ENCODE assay signal across 12 mouse cellular contexts in genomic region chr1:74005020-74005419, GRCm38 (mm10).
A peak's percentile ranks its signal among the peaks of the same experiment; 100 is the strongest.
DNase-seq lines count a peak whose midpoint lies in the region; ATAC-seq lines count a peak whose summit lies in the region.
"Had no signal": no experiment of that assay in that cellular context is flagged by ENCODE, and none has a peak within 500 bp of the region (broad histone marks: within the 10 kb centered on the region; RNA-seq: fewer than 3 reads in every experiment).

No protein-coding gene starts in this region.

- H3K9ac ChIP-seq in forebrain, embryonic 15.5 days (replicated peaks) = no peak overlapping the region

- H3K4me2 ChIP-seq in forebrain, embryonic 15.5 days (replicated peaks) = no peak overlapping the region

- H3K27me3 ChIP-seq in forebrain, embryonic 15.5 days = no peaks in the 10 kb centered on the region

- no peaks in the 10 kb centered on the region for H3K9me3 ChIP-seq in forebrain, embryonic 15.5 days
- H3K9me3 ChIP-seq: G1E had no signal

- WGBS in forebrain, embryonic 15.5 days = 88% methylated on average over 3 of the region's 3 CpGs

- peak; percentile 85 to 92 for DNase-seq in adrenal gland, adult (ENCODE audit: inconsistent age in 2 of 2, low spot score in 1 of 2)
- DNase-seq in adrenal gland, postnatal 4 days (ENCODE audit: low spot score in 2 of 2) = no peak
- peak; percentile 62 for DNase-seq in 3T3-L1 (ENCODE audit: low read depth, low spot score)
- DNase-seq in heart, adult 9 months (ENCODE audit: low spot score in 2 of 2) = peak; percentile 60 to 64
- DNase-seq in kidney, postnatal 14 days = peak; percentile 85
- no peak for DNase-seq in frontal cortex, adult 2 months (ENCODE audit: extremely low spot score in 1 of 2, low spot score in 1 of 2)
- no peak for DNase-seq in cerebellum, adult 9-10 months
- DNase-seq: retina, postnatal 1 day; thymus, postnatal 36 days had no signal

- no peaks in the 10 kb centered on the region for H3K36me3 ChIP-seq in forebrain, embryonic 15.5 days
- H3K36me3 ChIP-seq: G1E had no signal

- H3K4me3 ChIP-seq in forebrain, embryonic 15.5 days = no peak overlapping the region

- no peak for ATAC-seq in forebrain, embryonic 15.5 days (replicated peaks)

- H3K27ac ChIP-seq in forebrain, embryonic 15.5 days (replicated peaks) = no peak overlapping the region
- H3K27ac ChIP-seq: macrophage had no signal

- H3K4me1 ChIP-seq in forebrain, embryonic 15.5 days = no peaks in the 10 kb centered on the region

Comparison
In these comparisons a context has a peak if more than half of its experiments do, and no peak if none do; other contexts are left out.
1. DNase-seq: peak in adrenal gland, adult (2 of 2), 3T3-L1 (single experiment), heart, adult 9 months (2 of 2) and kidney, postnatal 14 days (single experiment); none in adrenal gland, postnatal 4 days (0 of 2), frontal cortex, adult 2 months (0 of 2) and cerebellum, adult 9-10 months (single experiment).